18 mouse cellular contexts compared by ENCODE assay signal in the genomic region with DNA sequence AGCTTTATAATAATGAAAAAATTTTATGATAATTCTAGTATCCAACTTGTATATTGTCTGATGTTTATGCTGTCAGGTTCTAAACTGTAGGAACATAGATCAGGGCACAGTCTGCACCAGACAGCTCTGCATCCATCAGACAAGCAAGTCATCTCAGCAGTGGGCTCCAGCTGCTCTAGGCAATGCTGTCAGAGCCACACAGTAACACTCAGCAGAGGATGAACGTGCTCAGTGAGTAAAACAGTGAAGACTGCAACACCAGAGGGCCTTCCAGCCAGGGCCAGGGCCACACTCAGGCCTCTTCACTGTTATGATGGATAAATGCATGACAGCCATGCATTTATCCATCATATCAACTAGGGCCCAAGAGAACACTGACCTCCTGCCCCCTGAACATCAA.
"Had no signal": no experiment of that assay in that cellular context is flagged by ENCODE, and none has a peak within 500 bp of the region (broad histone marks: within the 10 kb centered on the region; RNA-seq: fewer than 3 reads in every experiment).

No protein-coding gene starts in this region.

- DNase-seq: kidney, adult 2 months; kidney, postnatal 10 days; kidney, postnatal 36 days; layer of hippocampus, postnatal 36 days; liver, embryonic 13.5 days; lung, embryonic 14.5 days; midbrain, embryonic 14.5 days; right cerebral cortex, adult 18-20 months; right cerebral cortex, postnatal 14 days; right cerebral cortex, postnatal 4 days; thymus, adult 2 months; thymus, postnatal 14 days; thymus, postnatal 4 days had no signal

- H3K9me3 ChIP-seq: liver, embryonic 13.5 days; midbrain, embryonic 10.5 days had no signal

- H3K36me3 ChIP-seq: liver, embryonic 13.5 days; midbrain, embryonic 10.5 days had no signal

- H3K4me3 ChIP-seq: left cerebral cortex, adult 2 months; liver, embryonic 13.5 days; midbrain, embryonic 10.5 days had no signal

- H3K4me2 ChIP-seq: liver, embryonic 13.5 days; lung, embryonic 14.5 days had no signal

- H3K9ac ChIP-seq: liver, embryonic 13.5 days; lung, embryonic 14.5 days had no signal

- ATAC-seq: intestine, postnatal 0 days had no signal

- H3K4me1 ChIP-seq: liver, embryonic 13.5 days; midbrain, embryonic 10.5 days had no signal

- H3K27me3 ChIP-seq: liver, embryonic 13.5 days had no signal

- H3K27ac ChIP-seq: left cerebral cortex, adult 2 months; liver, embryonic 13.5 days; macrophage; midbrain, embryonic 10.5 days; stomach, postnatal 0 days had no signal
